Mouse (Mus musculus) heart, postnatal 14 days (tissue): ENCODE measurements around the gene Lpin2. TPM values are rescaled to one million over a fixed set of nuclear protein-coding genes. Genes with fewer than 3 reads are reported as not detected.

Experiments used
- DNase-seq, 2 experiments: peaks; one replicate each; pipeline ENCODE4 v3.0.0; 2021 to 2022
- intact Hi-C: fragments of 180-260 bp; cut with DNase I; formaldehyde crosslinking; loops from one replicate; pipeline ENCODE4 v1.15.1; 2025
- total RNA-seq, 2 experiments: library from RNA; stranded (reverse); gene quantifications; 2 replicates each; pipeline ENCODE4 v1.2.3; 2021

The Lpin2 gene
- total RNA-seq, 2 experiments from 2014 or later, result 11.0 to 11.4 TPM

DNA sequence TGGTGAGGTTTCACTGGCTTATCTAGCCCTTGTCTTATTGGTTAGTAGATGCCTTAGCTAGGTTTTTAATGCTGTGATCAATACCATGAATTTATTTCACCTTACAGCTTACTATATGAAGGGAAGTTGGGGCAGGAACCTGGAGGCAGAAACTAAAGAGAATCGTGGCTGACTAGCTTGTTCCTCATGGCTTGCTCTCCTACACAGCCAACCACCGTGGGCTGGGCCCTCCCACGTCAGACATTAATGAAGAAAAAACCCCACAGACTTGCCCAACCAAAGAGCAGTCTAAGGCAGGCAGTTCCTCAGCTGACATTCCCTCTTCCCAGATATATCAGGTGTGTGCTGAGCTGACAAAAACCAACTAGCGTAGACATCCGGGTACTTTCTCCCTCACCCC is 41.3 kb downstream of the Lpin2 start:
- intact Hi-C loops, result no loop called here
- no peak for DNase-seq

DNA sequence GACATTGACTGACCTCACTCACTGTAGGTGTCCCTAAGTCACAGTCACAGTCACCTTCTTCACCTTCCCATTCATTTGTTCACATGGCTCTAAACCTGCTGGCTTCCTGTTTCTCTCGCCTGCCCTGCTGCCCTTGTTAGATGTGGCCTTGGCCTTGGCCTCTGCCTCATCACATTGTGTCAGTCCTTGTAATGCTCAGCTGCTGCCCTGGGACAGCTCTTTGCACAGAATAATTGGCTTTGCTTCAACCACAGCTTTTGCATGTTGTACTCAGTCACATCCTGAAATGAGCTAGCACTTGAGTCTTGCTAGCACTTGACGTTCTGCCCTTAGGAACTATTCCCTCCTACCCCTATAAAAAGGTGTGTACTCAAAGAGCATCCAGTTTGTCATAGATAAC is 42.2 kb downstream of the Lpin2 start:
- no peak for DNase-seq
- intact Hi-C loops, result no loop called here

DNA sequence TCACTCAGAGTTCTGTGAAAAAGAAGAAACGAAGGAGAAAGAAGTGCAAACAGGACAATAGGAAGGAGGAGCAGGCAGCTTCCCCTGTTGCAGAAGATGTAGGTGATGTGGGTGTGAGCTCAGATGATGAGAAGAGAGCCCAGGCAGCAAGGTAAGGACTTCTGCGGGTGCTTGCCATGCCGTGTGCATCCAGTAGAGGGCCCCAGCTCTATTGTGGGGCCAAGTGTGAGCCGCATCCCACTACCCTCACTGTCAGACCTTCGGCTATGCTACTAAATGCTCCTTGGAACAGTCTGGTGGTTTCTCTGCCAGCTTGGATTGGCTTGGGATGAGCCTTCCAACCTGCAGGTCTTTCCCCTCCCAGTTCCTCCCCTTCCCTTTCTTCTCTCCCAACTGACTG is 42.7 kb downstream of the Lpin2 start:
- intact Hi-C loops, result no loop called here
- DNase-seq, result peak; percentile 46 to 62

DNA sequence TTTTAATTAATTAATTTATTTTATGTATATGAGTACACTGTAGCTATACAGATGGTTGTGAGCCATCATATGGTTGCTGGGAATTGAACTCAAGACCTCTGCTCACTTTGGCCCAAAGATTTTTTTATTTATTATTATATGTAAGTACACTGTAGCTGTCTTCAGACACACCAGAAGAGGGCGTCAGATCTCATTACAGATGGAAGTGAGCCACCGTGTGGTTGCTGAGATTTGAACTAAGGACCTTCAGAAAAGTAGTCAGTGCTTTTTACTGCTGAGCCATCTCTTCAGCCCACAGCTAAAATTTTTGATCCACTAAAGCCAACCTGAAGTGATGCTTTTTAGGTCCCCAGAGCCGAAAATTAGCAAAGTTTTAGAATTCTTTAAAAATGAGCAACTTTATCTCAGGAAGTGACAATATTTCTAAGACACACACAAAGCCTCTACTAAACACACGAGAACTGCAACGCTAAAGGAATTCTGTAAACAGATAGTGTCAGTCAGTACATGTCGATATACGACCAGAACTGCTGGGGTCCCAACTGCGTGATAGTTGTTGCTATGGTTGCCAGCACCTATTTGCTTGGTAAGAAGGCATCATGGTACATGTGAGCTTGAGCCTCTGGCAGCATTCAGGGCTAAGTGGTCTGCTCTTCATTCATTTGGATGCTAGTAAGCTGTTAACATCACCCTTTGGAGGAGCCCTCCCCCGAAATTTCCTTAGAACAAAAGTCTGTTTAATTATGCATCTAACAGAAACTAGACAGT is 45.0 kb downstream of the Lpin2 start:
- intact Hi-C loops, result no loop called here
- no peak for DNase-seq

DNA sequence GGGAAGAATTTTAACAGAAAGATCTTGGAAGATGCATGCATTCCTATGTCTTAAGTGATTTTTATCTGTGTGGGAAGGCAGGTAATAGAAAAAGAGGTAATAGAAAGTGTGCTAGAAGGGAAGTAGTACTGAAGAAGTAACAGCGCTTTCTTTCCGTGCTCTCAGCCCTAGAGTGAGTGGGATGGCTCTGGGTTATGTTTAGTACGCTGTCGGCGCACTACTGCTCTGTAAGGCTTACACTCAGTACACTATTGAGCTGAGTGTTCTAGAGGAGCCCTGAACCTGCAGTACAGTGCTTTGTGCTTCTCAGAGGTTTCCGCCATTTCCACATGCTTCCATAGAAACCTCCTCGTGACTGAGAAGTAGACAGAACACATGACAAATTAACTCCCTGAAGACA is 46.3 kb downstream of the Lpin2 start:
- no peak for DNase-seq
- intact Hi-C loops, result no loop called here

DNA sequence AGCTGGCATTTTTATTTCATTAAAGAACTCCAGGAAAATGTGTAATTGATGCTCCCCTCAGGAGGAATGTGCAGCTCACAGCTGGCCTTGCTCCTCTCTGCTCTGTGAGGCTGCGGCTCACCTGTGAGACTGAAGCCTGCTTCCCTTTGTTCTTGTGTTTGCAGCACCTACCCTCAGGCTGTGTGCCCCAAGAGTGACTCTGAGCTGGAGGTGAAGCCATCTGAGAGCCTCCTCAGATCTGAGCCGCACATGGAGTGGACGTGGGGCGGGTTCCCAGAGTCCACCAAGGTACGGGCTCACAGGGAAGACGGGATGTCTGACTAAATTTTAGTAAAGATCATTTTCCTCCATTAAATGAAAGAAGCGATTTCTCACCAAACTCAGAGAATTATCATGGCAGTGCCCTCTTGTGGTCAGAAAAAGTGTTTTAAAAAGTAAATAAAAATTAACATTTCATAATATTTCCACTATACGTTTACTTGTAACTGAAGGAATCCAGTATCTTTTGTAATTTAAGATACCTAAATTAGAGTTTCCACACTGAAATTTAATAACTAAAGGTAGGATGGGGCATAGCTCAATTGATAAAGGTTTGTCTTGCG is 47.8 kb downstream of the Lpin2 start:
- intact Hi-C loops, result loop anchor here (10.0 kb wide), 1 partner anchor 215 kb away; no protein-coding TSS in a partner anchor
- DNase-seq, result no peak

DNA sequence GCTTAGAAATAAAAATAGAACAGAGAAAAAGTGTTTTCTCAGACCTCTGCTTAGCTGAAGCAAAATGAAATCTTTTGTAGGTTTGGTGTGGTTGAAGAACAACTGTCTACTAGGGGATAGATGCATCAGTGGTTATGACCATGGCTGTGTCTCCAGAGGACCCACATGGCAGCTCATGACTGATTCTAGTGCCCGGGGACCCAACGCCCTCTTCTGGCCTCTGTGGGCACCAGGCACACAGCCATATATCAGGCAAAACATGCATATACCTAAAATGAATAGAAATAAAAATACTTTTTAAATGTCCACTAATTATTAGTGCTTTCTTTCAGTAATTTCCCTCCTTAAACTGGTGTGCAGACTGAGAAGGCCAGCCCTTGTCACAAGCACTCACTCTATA is 49.6 kb downstream of the Lpin2 start:
- DNase-seq, result no peak
- intact Hi-C loops, result loop anchor here (10.0 kb wide), 1 partner anchor 213 kb away; no protein-coding TSS in a partner anchor

DNA sequence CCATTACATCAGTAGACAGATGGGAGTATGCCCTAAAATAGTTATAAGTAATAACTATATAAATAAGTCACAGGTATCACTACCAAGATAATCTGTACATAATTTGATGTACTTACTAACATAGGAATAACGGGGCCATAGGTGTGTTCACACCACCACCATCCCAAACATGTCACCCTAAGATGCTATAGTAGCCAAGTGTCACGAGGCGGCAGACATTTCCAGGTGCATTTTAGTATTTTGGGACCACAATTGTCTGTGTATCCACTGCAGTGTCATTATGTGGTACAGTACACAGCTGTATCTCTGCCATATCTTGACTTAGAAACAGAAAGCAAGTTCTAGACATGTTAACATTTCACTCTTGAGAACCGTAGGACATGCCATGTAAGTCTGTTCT is 50.9 kb downstream of the Lpin2 start:
- intact Hi-C loops, result loop anchor here (10.0 kb wide), 1 partner anchor 212 kb away; no protein-coding TSS in a partner anchor
- no peak for DNase-seq

DNA sequence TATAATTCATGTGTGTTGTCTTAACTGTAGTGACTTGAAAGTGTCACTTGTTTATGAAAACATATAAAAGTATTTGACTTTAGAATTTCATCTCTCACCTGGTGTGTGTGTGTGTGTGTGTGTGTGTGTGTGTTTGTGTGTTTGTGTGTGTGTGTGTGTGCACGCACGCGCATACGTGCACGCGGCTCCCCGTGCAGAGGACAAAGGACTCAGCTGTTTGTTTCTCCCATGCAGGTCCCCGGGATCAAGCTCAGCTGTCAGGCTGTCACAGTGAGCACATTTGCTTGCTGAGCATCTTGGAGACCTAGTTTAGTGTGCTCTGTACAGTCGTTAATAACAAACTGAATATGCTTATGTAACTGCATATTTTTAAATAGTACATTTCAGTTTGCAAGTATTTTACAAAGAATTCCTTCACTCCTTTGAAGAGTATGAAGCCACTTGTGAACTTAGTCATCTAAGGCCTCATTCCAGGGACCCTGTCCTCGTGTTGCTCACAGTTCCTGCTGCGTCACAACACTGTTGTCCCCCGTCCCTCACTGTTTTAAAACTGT is 51.8 kb downstream of the Lpin2 start:
- DNase-seq, result no peak
- intact Hi-C loops, result loop anchor here (10.0 kb wide), 1 partner anchor 211 kb away; no protein-coding TSS in a partner anchor

DNA sequence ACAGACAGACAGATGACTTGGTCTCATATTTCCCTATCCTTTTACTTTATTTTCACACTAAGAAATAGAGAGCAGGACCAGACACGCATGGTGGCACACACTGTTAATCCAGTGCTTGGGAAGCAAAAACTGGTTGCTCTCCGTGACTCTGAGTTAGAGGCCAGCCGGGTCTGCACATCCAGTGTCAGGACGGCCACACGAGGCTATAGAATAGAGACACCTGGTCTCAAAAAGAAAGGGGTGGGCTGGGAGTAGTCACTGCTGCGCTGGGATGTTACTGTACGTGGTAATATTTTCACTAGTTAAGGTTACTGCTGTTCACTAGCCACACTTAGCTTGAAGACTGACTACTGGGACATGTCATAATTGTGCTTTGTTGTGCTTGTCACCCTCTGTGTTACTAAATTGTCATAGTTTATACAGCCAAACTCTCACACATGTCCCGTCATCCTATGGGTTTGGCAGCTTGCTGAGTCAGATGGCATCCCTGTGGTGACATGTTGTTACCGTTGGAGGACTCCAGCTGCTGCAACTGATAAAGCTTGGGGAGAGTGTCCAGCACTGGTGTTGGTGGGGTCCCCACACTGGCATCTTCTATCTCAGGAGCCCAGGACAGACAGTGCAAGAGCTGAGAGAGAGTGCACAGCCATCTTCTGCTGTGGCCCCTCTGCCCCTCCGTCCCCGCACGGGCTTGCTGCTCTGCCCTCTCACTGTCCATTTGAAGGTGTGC is 53.0 kb downstream of the Lpin2 start:
- no peak for DNase-seq
- intact Hi-C loops, result loop anchor here (5.0 to 10.0 kb wide), 2 partner anchors 137 to 209 kb away; no protein-coding TSS in a partner anchor

DNA sequence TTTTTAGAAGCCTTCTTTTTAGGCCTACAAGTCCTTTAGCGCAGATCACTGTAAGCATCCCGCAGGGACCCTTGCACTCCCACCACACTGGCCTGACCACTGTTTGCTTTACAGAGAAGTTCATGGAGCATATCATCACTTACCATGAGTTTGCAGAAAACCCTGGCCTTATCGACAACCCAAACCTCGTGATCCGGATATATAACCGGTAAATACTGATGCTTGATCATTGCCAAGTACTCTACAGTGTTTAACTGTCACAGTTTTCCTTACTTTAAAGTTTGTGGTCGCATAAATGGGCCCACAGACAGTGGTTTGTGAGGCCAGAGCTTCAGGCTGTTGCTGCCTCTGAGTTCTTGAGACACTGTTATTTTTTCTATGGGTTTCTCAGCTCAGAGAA is 56.1 kb downstream of the Lpin2 start:
- no peak for DNase-seq

DNA sequence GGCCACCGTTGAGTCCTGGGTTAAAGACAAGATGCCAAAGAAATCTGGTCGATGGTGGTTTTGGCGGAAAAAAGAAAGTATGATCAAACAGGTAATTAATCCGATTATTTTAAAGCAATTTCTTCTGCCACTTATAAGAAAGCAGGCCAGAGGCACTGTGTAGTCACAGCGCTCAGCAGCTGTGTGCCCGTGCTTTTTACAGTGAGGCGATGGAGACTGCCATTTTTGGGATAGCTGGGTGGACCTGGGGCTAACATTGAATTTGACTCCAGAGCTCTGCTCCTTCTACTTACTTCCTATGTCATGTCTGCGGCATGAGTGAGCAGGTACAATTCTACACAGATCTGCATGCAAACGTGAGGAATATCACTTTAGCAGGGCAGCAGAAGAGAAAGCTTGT is 58.5 kb downstream of the Lpin2 start:
- DNase-seq, result no peak
- intact Hi-C loops, result no loop called here

More for the DNA sequence above, 56.1 kb downstream of the Lpin2 start:
- intact Hi-C loops, result loop anchor here (5.0 to 10.0 kb wide), 2 partner anchors 134 to 206 kb away; no protein-coding TSS in a partner anchor

DNA sequence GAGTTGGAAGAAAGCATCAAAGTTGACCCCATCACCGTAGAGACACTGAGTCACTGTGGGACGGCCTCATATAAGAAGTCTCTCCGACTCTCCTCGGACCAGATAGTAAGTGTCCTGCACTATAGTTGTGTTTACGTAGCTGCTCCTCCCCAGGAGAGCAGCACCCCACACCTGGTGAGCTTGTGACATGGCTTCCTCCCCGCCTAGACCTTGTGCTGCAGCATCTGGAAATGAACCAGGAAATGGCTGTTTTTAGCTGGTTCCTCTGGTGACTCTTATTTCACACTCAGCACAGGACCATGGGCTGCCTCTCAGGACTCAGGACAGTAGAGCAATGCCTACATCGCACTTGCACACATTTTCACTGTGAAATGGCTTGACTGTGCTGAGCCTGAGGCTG is 60.3 kb downstream of the Lpin2 start:
- intact Hi-C loops, result no loop called here
- DNase-seq, result no peak

DNA sequence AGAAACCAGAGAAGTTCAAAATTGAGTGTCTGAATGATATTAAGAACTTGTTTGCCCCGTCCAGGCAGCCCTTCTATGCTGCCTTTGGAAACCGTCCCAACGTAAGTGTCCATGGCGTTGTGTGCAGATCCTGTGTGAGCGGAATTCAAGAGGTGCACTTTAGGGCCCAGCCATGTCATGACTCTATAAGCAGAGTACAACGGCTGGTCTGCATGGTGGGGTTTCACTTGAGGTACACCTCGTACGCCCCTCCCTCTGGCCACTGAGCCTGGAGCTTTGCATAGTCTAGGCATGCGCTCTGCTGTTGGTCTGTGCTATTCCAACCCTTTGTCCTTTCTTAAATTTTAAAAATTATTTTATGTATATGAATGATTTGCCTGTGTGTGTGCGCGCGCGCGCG is 62.8 kb downstream of the Lpin2 start:
- no peak for DNase-seq
- intact Hi-C loops, result no loop called here

DNA sequence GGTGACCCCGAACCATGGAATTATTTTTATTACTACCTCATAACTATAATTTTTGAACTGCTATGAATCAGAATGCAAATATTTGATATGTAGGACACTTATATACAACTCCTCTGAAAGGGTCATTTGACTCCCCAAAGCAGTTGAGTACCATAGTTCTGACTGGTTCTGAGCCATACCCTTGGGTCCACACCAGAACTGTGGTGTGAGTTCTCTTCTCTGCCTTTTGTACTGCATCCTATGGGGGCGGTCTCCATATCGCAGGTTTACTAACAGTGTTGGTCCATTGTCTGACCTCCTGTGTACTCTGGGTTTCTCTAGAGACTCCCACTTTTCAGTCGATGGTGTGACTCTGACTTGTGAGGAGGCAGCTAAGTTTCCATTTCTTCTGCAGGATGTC is 63.7 kb downstream of the Lpin2 start:
- no peak for DNase-seq
- intact Hi-C loops, result no loop called here

DNA sequence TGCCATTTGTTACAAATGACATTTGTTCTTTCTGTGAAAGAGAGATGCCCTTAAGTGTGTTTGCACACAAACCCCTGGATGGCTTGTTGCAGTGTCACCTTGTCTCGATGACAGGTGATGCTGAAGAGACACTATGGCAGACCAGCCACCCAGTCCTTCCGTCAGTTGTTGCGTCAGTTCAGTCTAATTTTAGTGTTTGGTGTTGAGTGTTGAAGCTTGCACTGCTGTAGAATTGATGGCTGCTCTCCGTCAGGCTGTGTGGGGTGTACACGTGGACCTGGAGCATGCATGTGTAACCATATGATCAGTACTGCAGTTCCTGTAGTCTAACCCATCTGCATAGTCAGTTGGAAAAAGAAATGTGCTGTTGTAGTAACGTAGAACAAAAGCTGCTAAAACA is 66.6 kb downstream of the Lpin2 start:
- DNase-seq, result no peak
- intact Hi-C loops, result no loop called here

DNA sequence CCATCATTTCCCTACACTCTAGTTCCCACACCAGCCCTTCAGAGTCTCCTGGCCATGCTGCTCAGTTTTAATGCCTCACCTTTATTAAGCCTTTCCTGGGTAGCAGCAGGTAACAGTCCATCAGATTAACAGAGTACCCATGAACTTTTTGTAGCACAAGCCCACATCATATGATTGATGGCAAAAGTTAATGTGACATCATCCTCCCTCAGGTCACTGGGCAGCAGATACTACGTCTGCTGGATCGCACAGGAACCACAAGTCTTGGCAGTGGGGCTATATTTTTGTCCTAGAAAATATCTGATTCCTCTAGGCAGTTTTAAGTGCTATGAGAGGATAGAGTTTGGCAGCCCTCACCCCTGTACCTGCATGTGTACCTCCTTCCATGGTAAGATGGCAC is 67.7 kb downstream of the Lpin2 start:
- no peak for DNase-seq

DNA sequence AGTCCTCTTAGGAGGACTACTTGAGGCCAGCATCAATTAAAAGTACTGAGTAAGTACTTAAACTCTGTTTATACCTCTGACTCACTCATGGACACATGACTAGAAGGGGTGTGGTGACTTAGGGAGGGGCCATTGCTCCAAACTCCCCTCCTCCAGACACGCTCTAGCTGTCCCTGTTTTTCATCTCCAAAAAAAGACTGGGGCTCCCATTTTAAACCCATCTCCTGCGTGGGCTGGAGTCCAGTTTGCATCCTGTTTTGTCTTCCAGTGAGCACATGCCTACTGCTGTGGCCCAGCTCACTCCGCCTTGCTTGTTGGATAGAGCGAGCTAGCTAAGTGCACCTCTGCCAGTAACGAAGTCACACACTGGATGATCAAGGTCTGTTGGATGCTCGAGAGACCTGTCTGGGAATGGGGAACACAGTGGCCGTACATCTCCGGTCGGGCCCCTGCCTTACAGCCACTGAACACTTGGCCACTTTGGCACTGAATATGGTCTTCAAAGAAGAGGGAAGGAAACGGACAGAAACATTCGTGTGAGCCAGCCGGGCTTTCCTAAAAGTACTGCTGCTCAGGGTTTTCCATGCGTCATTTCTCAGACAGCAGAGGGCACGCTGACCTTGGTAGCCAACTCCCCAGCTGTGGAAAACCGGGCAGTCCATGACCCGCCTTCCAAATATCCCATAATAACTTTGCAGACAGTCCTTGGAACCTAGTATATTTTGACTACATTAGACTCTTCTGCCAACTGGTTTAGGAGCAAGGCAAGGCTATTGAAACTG is 68.7 kb downstream of the Lpin2 start:
- peak; percentile 42 to 54 for DNase-seq
- intact Hi-C loops, result no loop called here

More for the DNA sequence above, 67.7 kb downstream of the Lpin2 start:
- intact Hi-C loops, result no loop called here

DNA sequence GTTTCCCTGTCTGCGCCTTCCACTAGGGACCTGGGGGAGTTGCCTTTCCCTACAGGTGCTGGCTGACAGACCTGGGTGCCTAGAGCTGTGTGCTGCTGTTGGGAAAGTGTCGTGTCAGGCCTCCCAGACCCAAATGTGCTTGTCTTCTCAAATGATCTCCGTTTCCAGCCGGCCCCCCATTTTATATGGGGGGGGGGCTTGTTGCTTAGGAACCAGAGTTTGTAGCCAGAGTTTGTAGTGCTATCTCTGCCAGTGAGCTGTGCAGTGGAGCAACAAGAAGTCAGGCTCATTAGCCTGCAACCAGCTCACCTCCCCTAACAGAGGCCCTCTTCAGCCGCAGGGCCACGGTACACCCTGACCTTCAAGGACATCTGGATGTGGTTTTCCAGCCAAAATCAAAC is 69.2 kb downstream of the Lpin2 start:
- intact Hi-C loops, result no loop called here
- no peak for DNase-seq

DNA sequence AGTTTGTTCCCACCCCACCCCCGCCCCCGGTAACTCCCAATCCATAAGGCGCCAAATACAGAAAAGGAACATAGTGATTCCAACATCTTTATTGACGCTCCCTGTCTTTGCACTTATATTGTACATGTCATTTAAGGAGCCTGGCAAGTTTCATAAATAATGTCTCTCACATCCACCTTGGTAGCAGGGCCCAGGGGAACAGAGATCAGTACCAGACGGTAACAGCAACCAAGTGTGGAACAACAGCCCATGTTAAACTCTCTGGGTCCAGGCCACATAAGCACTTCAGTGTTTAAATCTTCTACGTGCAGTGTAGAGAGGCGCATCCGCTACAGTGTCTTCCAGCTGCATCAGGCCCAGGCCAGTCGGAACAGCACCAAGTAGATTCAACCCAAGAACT is 69.7 kb downstream of the Lpin2 start:
- intact Hi-C loops, result no loop called here
- DNase-seq, result no peak
